Mouse (Mus musculus): ENCODE results near the gene Efcab8.

Gene Efcab8

GRCm38 (mm10) chr2:153779394-153779981, at the start of gene Efcab8:
Efcab8 (plus strand) TSS chr2:153779931.
- DNase-seq (ENCODE audit: low spot score in 2 of 2): peak in 1 of 2 experiments; percentile 6

GRCm38 (mm10) chr2:153734033-153734432, 45.7 kb upstream of the Efcab8 start:
- no peak for DNase-seq (ENCODE audit: low spot score in 2 of 2)

- peak; percentile 99 for DNase-seq (ENCODE audit: low spot score in 2 of 2)
These were observed 39.0 kb upstream of the Efcab8 start, which contains the start of gene Mapre1 for GRCm38 (mm10) chr2:153740500-153741436. Mapre1 (plus strand) TSS chr2:153741274.

- no peak for DNase-seq (ENCODE audit: low spot score in 2 of 2)
These were observed 38.2 kb upstream of the Efcab8 start for GRCm38 (mm10) chr2:153741437-153742065.

GRCm38 (mm10) chr2:153747994-153748393, 31.7 kb upstream of the Efcab8 start:
- no peak for DNase-seq (ENCODE audit: low spot score in 2 of 2)

GRCm38 (mm10) chr2:153750363-153750762, 29.4 kb upstream of the Efcab8 start:
- DNase-seq (ENCODE audit: low spot score in 2 of 2): no peak

- no peak for DNase-seq (ENCODE audit: low spot score in 2 of 2)
These were observed 17.6 kb upstream of the Efcab8 start for GRCm38 (mm10) chr2:153762121-153762520.

- DNase-seq (ENCODE audit: low spot score in 2 of 2): no peak
These were observed 12.2 kb upstream of the Efcab8 start for GRCm38 (mm10) chr2:153767484-153767883.

GRCm38 (mm10) chr2:153768881-153769280, 10.8 kb upstream of the Efcab8 start:
- no peak for DNase-seq (ENCODE audit: low spot score in 2 of 2)

- DNase-seq (ENCODE audit: low spot score in 2 of 2): no peak
These were observed 6.8 kb upstream of the Efcab8 start for GRCm38 (mm10) chr2:153772950-153773349.

- no peak for DNase-seq (ENCODE audit: low spot score in 2 of 2)
These were observed 4.3 kb upstream of the Efcab8 start for GRCm38 (mm10) chr2:153775472-153775871.

- peak; percentile 71 to 75 for DNase-seq (ENCODE audit: low spot score in 2 of 2)
These were observed 931 bp upstream of the Efcab8 start for GRCm38 (mm10) chr2:153778638-153779362.

GRCm38 (mm10) chr2:153781181-153781580, 1.4 kb downstream of the Efcab8 start:
- DNase-seq (ENCODE audit: low spot score in 2 of 2): no peak

- peak; percentile 20 to 24 for DNase-seq (ENCODE audit: low spot score in 2 of 2)
These were observed 4.9 kb downstream of the Efcab8 start for GRCm38 (mm10) chr2:153784668-153785067.

- DNase-seq (ENCODE audit: low spot score in 2 of 2): no peak
These were observed 13.6 kb downstream of the Efcab8 start for GRCm38 (mm10) chr2:153793366-153793765.

- no peak for DNase-seq (ENCODE audit: low spot score in 2 of 2)
These were observed 15.4 kb downstream of the Efcab8 start for GRCm38 (mm10) chr2:153795090-153795489.

GRCm38 (mm10) chr2:153807464-153807863, 27.7 kb downstream of the Efcab8 start:
- DNase-seq (ENCODE audit: low spot score in 2 of 2): peak in 1 of 2 experiments; percentile 9

- no peak for DNase-seq (ENCODE audit: low spot score in 2 of 2)
These were observed 28.4 kb downstream of the Efcab8 start for GRCm38 (mm10) chr2:153808146-153808545.

- DNase-seq (ENCODE audit: low spot score in 2 of 2): no peak
These were observed 29.1 kb downstream of the Efcab8 start for GRCm38 (mm10) chr2:153808841-153809240.

- DNase-seq (ENCODE audit: low spot score in 2 of 2): no peak
These were observed 30.2 kb downstream of the Efcab8 start for GRCm38 (mm10) chr2:153809921-153810320.

- DNase-seq (ENCODE audit: low spot score in 2 of 2): no peak
These were observed 42.3 kb downstream of the Efcab8 start for GRCm38 (mm10) chr2:153822005-153822543.
